Mouse (Mus musculus) liver, embryonic 14.5 days (tissue): Measurements from ENCODE around the gene Pald1.

Source experiments
- CTCF ChIP-seq: IDR thresholded peaks from 2 replicates; pipeline ENCODE4 v1.5.1; 2016; ENCODE audit warnings: antibody characterized with exemption, low read depth, control low read depth
- EP300 ChIP-seq: IDR thresholded peaks from 2 replicates; pipeline ENCODE4 v1.6.1; 2016; ENCODE audit warnings: antibody characterized with exemption, low read depth

- TF ChIP-seq CTCF = no peak
- no peak for TF ChIP-seq EP300
These were observed 93.3 kb downstream of the Pald1 start for GRCm38 (mm10) chr10:61290016-61290415.
